In the genomic region with DNA sequence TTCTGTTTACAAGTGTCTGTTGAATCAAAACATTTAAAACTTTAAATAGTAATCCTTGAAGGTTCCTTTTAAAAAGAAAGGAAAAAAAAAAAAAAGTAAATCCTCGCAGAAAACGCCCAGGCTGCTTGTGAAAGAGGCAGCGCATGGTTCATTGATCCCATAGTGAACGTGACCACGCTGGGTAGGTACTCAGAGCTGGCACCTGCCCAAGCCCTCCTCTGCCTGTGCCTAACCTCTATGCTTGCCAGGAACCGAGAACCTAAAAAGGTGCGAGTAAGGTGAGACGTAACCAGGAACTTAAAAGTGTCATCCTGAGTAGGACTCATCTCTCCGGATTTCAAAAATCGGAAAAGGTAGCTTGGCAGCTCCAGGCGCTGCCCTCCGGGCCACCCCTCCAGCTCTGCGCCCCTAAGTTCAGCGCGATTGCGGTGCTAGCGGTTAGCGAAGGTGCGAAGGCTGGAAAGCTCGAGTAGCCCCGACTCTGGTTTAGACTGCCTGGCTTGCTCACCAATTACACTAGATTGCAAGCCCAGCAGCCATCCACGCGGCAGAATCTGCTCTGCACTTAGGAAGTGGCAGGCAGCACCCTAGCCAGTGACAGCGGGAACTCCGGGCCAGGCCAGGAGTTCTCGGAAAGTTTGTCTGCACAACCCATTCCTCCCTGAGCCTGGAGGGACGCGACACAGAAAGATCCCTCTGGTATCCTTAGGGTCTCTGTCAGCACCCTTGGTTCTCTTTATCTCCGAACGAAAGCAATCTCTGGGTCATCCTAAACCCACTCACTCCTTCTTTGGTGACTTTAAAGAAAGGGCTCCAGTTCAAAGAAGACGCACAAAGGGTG, we compare ENCODE assay signal across 8 mouse cellular contexts. TPM values are rescaled to one million over a fixed set of nuclear protein-coding genes. Genes with fewer than 3 reads are reported as not detected.
DNase-seq lines count a peak whose midpoint lies in the region; ATAC-seq and TF ChIP-seq lines count a peak whose summit lies in the region.

No protein-coding gene starts in this region.

- H3K27me3 ChIP-seq in neural tube, embryonic 12.5 days (replicated peaks): peaks cover 31% of the 10 kb centered on the region

- peak; percentile 33 for ATAC-seq in granulocyte monocyte progenitor cell, adult 5-6 weeks (replicated peaks; ENCODE audit: poor library complexity, severe bottlenecking)
- no peak for ATAC-seq in neural tube, embryonic 12.5 days (ENCODE audit: low FRiP score, low read depth)

- WGBS in lung, adult 2 months: 8% methylated on average over 31 of the region's 31 CpGs
- under 1% methylated on average over 31 of the region's 31 CpGs for WGBS in neural tube, embryonic 12.5 days

- no peak overlapping the region for H3K27ac ChIP-seq in neural tube, embryonic 12.5 days

- no peak for TF ChIP-seq CTCF in lung, adult 2 months (IDR thresholded peaks at IDR 0.05; ENCODE audit: insufficient read depth, low read length)

- peak overlapping the region; percentile 60 for H3K4me2 ChIP-seq in neural tube, embryonic 12.5 days (replicated peaks)

- no peak for TF ChIP-seq POLR2A in lung, adult 2 months (IDR thresholded peaks at IDR 0.05; ENCODE audit: borderline replicate concordance, extremely low read depth, low read depth, low read length)

- H3K36me3 ChIP-seq in neural tube, embryonic 12.5 days: no peaks in the 10 kb centered on the region

- H3K9me3 ChIP-seq in neural tube, embryonic 12.5 days: no peaks in the 10 kb centered on the region

- peaks cover 2% of the 10 kb centered on the region for H3K4me1 ChIP-seq in lung, adult 2 months (ENCODE audit: control insufficient read depth, insufficient read depth, low read length)
- H3K4me1 ChIP-seq in neural tube, embryonic 12.5 days: peaks cover 17% of the 10 kb centered on the region

- peak overlapping the region; percentile 62 for H3K4me3 ChIP-seq in lung, adult 2 months (replicated peaks; ENCODE audit: extremely low read depth, low read depth, low read length)
- peak overlapping the region; percentile 23 for H3K4me3 ChIP-seq in neural tube, embryonic 12.5 days

- DNase-seq in layer of hippocampus, postnatal 10 days (ENCODE audit: low spot score in 2 of 2): peak; percentile 22 to 35
- DNase-seq in layer of hippocampus, adult 8-10 months (ENCODE audit: low spot score in 2 of 2): no peak
- DNase-seq in adrenal gland, postnatal 14 days: peak; percentile 37
- peak; percentile 65 for DNase-seq in kidney, adult 18-20 months
- DNase-seq in lung, adult 2 months: peak; percentile 49
- DNase-seq in right cerebral cortex, postnatal 4 days: no peak

- no peak overlapping the region for H3K9ac ChIP-seq in neural tube, embryonic 12.5 days

RNA-seq across cellular contexts. Expression of gene Prdm1, which starts 1.3 kb away (rescaled TPM):
- total RNA-seq in layer of hippocampus, postnatal 10 days (2021): 1 to 10 TPM; 1.4 to 1.6 TPM
- total RNA-seq in layer of hippocampus, adult 8-10 months (2022): 1 to 10 TPM in 2 of 4 experiments, under 1 TPM in 2; 0.41 to 1.6 (median 0.97) TPM
- total RNA-seq in adrenal gland, postnatal 14 days (2021): 2.8 and 3.2 TPM in 2 replicates
- total RNA-seq in granulocyte monocyte progenitor cell, adult 5-6 weeks (2014; fragmentation: Nextera tagmentation): not detected in 2 replicates
- total RNA-seq in granulocyte monocyte progenitor cell, adult 5-6 weeks (2017): 1.7 TPM in 1 of 2 replicates, not detected in the other
- polyA plus RNA-seq in lung, adult 2 months (2012; rRNA removed): 4.9 and 7.9 TPM in 2 replicates
- 0.81 and 1.2 TPM in 2 replicates for polyA plus RNA-seq in neural tube, embryonic 12.5 days (2016; fragmentation: Nextera tagmentation; extraction: Ambion mirVana)

Comparison
In these comparisons a context has a peak if more than half of its experiments do, and no peak if none do; other contexts are left out.
1. DNase-seq: peak in layer of hippocampus, postnatal 10 days (2 of 2), adrenal gland, postnatal 14 days (single experiment), kidney, adult 18-20 months (single experiment) and lung, adult 2 months (single experiment); none in layer of hippocampus, adult 8-10 months (0 of 2) and right cerebral cortex, postnatal 4 days (single experiment).